Mouse (Mus musculus) CD4-positive helper T cell, adult 2 months (primary cell): Measurements from ENCODE around the gene Pde12.

Source experiments
- DNase-seq: peaks from one replicate; pipeline ENCODE4 v3.0.0-alpha.2; 2012; ENCODE audit warnings: low read depth, missing footprints, low spot score

Pde12 gene

DNA sequence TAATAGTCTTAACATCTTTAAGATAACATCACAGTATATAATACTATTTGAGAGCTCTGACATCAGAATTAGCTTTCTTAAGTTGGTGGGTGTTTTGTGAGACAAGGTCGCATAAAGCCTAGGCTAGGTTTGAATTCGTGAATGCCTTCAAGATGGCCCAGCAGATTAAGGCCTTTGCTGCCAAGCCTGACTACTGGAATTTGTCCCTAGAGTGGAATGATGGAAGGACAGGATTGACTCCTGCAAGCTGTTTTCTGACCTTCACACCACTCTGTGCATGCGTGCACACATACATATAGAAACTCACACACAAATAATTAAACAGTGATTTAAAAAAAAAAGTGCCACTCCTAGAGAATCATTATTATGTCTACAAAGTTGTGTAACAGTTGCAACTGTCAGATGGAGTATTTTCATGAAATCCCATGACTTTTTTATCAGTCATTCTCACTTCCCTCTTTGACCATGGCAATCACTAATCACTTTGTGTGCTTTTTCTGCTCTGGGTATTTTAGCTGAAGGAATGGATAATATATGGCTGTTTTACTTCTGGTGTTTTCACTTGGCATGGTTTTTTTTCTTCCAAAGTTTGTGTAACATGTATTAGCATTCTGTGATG lies 26.6 kb downstream of the Pde12 start:
- no peak for DNase-seq

DNA sequence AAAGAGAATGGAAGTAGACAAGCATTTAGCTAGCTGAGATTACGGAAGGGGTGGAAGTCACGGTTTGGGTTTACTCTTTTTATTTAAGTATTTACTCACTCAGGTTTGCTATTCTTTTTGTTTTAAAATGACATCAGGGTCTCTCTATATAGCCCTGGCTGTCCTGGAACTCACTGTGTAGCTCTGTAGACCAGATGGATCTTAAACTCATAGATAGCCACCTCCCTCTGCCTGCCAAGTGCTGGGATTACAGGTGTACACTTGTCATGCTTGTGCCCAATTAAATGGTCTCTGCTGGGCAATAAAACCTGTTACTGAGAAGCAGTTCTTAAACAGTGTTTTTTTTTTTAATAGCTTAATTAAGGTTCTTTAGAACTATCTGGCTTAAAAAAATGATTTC lies 29.7 kb downstream of the Pde12 start:
- peak; percentile 42 for DNase-seq

DNA sequence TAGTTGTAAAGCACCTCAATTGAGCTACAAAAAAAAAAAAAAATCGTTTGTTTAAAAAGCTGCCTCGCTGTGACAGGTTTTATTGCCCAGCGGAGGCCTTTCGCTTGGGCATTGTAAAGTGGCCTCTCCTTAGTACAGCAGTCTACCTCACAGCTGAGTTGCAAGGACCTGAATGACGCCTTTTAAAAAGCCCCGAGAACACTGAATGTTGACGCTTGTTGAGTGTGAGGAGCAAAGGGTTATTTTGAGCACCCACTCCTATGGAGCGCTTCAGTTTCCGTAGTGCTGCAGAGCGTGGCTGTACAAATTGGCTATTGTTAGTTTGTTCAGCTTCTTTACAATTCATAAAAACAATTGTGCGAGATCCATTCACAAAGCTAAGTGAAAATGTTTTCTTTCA lies 30.4 kb downstream of the Pde12 start:
- DNase-seq, result peak; percentile 43

DNA sequence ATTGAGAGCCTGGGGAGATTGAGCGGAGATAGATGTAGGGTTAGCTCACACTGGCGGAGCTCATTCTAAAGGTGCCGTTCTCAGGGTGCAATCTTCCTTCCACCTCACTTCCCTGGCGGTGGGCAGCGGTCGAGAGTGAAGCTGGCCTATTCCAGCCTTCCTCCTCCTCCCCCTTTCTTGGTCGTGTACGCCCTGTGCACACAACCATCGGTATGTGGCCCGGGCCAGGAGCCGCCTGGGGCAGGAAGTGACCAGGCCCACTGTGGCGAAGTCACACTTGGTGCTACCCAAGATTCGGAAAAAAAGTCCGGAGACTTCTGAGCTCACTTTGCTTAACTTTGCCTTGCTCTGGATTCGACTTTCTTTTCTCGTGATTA lies 31.0 kb downstream of the Pde12 start:
- DNase-seq, result peak; percentile 76

DNA sequence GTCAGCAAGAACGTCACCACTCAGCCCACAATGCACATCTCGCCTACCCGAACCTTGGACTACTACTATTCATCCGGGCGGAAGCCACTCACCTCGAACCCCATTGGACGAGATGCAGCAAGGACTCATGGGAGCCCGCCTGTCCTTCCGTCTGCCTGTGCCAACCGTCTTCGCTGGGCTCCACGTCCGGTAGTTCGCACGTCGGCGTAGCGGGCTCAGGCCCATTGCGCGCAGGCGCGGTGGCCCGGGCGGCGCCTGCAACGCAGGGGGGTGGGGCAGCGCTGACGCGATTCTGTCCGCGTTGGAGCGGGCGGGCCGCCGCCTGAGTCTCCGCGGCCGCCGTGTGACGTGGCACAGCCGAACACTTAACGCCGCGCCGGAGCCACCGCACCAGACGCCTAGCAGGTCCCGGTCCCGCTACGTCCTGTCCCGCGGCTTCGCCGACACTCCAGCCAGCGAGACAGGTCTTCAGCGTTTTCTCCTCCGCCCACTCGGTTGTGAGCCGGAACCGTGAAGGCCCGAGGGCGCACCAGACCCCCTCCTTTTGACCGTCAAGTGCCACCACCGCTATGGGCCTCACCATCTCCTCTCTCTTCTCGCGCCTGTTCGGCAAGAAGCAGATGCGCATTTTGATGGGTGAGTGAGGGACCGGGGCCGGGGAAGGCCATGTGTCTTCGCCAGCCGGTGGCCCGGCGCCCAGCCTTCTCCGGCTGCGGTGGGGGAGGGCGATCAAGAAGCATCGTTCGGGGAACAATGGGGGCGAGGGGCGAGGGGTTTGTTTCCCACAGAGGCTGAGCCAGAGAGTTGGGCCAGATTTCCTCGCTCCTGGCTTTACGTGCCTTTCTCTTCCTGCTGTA lies 31.6 kb downstream of the Pde12 start, which contains the start of gene Arf4:
Arf4 (plus strand) TSS at position 224 of the 857 bp plus-strand sequence.
- DNase-seq, result peak; percentile 99

DNA sequence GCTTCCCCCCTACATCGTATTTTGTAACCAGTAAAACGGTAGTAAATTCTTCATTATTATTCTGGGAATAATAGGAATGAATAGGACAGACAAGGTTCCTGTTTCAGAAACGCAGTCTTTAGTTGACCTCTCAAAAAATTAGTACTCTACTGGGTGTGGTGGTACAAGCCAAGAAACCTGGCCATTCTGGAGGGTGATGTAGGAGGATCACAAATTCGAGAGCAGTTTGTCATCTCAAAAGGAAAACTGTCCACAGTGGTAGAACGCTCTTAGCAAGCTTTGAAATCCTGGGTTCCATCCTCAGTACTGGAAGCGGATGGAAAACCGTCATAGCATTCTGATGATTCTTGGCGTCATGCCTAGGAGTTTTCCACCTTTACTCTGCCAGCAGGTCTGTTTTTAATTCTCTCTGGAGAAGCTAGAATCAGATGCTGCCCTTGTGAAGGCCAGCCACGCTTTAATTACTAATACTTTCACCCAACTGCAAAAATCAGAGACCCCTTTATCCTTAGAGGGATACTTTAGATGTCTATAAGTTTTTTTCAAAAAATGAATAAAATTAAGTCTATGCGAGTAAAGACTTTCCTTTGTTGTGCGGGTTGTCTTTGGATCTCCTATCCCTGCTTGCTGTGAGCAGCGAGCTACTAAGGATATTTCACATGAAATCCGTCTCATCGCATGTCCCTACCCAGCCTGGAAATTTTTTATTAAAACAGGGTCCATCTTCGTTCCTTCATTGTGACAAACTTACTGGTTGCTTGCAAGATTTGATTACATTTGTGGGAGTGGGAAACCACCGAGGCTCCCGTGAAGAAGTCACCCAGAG lies 32.4 kb downstream of the Pde12 start:
- no peak for DNase-seq

DNA sequence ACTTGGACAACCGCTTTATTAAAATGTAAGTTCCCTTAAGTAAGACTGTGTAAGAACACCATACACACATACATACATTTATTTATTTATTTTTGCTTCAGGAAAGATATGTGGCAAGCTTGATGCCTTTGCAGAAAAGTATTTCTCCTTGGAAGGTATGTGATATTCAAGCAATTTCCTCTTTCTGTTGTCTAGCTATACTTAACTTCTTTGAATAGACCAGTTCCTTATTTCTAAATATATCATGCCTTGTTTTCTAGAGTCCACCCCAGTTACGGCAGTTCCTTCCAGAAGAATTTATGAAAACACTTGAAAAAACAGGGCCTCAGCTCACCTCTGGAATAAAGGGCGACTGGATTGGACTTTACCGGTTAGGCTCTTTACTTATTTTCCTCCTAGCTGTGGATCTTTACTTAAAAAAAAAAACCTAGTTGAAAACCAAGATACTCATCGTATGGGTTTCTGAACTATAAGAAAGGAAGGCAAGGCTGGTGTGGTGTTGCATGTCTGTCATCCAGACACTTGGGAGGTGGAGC lies 43.0 kb downstream of the Pde12 start:
- DNase-seq, result no peak

DNA sequence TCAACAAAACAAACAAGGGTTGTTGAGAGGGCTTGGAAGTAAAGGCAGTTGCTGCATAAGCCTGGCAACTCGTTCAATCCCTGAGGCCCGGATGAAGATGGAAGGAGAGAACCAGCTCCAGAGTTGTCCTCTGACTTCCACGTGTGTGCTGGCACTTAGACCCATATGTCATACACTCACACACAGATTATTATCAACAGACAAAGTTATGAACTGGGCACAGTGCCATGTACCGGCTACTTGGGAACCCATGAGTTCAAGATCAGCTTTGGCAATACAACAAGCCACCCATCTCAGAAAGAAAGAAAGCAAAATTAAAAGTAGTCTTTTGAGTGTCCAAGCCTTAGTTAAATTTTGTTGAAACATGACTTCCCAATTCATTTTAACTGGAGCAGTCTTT lies 44.4 kb downstream of the Pde12 start:
- DNase-seq, result no peak

DNA sequence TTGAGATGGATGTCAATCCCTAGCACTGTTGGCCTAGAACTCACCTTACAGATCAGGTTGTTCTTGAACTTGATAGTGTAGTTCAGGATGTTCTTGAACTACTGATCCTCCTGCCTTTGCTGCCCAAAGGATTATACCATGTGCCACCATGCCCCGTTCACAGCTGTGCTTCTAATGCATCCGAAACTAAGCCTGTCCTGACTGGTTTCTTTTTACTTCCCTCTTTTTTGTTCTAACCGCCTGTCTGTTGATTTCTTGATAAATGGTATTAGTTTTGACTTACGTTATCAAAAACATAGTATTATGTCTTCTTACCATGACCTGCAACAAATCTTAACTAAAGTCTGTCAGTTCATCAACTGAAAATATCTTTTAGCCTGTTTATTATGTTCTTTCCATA lies 59.0 kb downstream of the Pde12 start:
- no peak for DNase-seq
